Mouse (Mus musculus) hindbrain, postnatal 0 days (tissue): Measurements from ENCODE around the gene Hist2h3b. TPM values are rescaled to one million over a fixed set of nuclear protein-coding genes. Genes with fewer than 3 reads are reported as not detected.
"Not testable (repeated sequence)": the region's sequence is repeated elsewhere in the genome, so short reads cannot be mapped to it uniquely, and the experiment has no call there.

Experiments used
- ATAC-seq: fragments of 200-750 bp; cut with Nextera tagmentation; 2 replicates; pipeline ENCODE4 v1.8.0; 2017; ENCODE audit warnings: mild to moderate bottlenecking, moderate TSS enrichment, moderate library complexity
- DNase-seq: peaks from one replicate; pipeline ENCODE4 v3.0.0-alpha.2; 2015; ENCODE audit warnings: low spot score
- H3K27ac ChIP-seq: fragments of 300-500 bp; sonication (generic); 2 replicates; pipeline ENCODE4 v1.5.1; 2014; ENCODE audit warnings: mild to moderate bottlenecking
- H3K27me3 ChIP-seq: fragments of 300-500 bp; sonication (generic); 2 replicates; pipeline ENCODE4 v1.6.1; 2014; ENCODE audit warnings: low read length, mixed read lengths; ENCODE audit not compliant: insufficient read depth
- H3K36me3 ChIP-seq: fragments of 300-500 bp; sonication (generic); 2 replicates; pipeline ENCODE4 v1.6.1; 2014; ENCODE audit warnings: low read length, mixed read lengths; ENCODE audit not compliant: insufficient read depth
- H3K4me1 ChIP-seq: fragments of 300-500 bp; sonication (generic); 2 replicates; pipeline ENCODE4 v1.6.1; 2014; ENCODE audit warnings: antibody characterized with exemption, low read length, mixed read lengths; ENCODE audit not compliant: insufficient read depth
- H3K4me2 ChIP-seq: fragments of 300-500 bp; sonication (generic); 2 replicates; pipeline ENCODE4 v1.6.1; 2014; ENCODE audit warnings: low read depth, mild to moderate bottlenecking, low read length, moderate library complexity, mixed read lengths
- H3K4me3 ChIP-seq: fragments of 300-500 bp; sonication (generic); 2 replicates; pipeline ENCODE4 v1.5.1; 2014; ENCODE audit warnings: low read length
- H3K9ac ChIP-seq: fragments of 300-500 bp; sonication (generic); replicated peaks from 2 replicates; pipeline ENCODE4 v1.6.1; 2014; ENCODE audit warnings: mild to moderate bottlenecking, low read length, moderate library complexity, mixed read lengths
- H3K9me3 ChIP-seq: fragments of 300-500 bp; sonication (generic); 2 replicates; pipeline ENCODE4 v1.6.1; 2016; ENCODE audit warnings: low read length, mixed read lengths
- CTCF ChIP-seq: IDR thresholded peaks from 2 replicates; pipeline ENCODE4 v1.5.1; 2016; ENCODE audit warnings: antibody characterized with exemption, control low read depth, low read depth
- WGBS: fragments of 180-500 bp; shearing (Covaris S2); extraction: QIAGEN DNeasy Blood & Tissue Kit; methylation state at CpG from one replicate; pipeline ENCODE4 v1.1.7; 2014; 5-methylcytosine and 5-hydroxymethylcytosine counted together
- polyA plus RNA-seq: library from polyadenylated mRNA; unstranded; fragments of >200 nt; fragmentation: Nextera tagmentation; extraction: Ambion mirVana; gene quantifications from 2 replicates; pipeline ENCODE4 v1.2.1, GENCODE M21; 2015
- total RNA-seq: library from RNA; depleted of rRNA; stranded (reverse); fragments of >200 nt; gene quantifications from 2 replicates; pipeline ENCODE4 v1.2.3, GENCODE M21; 2014

Hist2h3b gene
- total and polyA plus RNA-seq, 2 experiments from 2014 or later, result 15.7 to 1,585 TPM

- no peaks in the 10 kb centered on the region for H3K36me3 ChIP-seq
- no peaks in the 10 kb centered on the region for H3K9me3 ChIP-seq
- H3K27me3 ChIP-seq, result no peaks in the 10 kb centered on the region
- H3K4me2 ChIP-seq, result peak overlapping the region; percentile 77
- 68% methylated on average over 7 of the region's 7 CpGs for WGBS
- TF ChIP-seq CTCF, result no peak
- peaks cover 20% of the 10 kb centered on the region for H3K4me1 ChIP-seq
- ATAC-seq, result no peak
- H3K4me3 ChIP-seq, result 0 out of 2 replicates have a peak overlapping the region, but pooled peaks have one; percentile 50
- DNase-seq, result no peak
- peak overlapping the region; percentile 97 for H3K27ac ChIP-seq
- H3K9ac ChIP-seq, result peak overlapping the region; percentile 51
Observed at GRCm38 (mm10) chr3:96264404-96264949, 4.0 kb upstream of the Hist2h3b start.

GRCm38 (mm10) chr3:96266132-96266710 lies 2.2 kb upstream of the Hist2h3b start:
- DNase-seq (no peak), ATAC-seq (no peak)
- no peak overlapping the region for H3K4me3 ChIP-seq
- 88% methylated on average over 8 of the region's 8 CpGs for WGBS
- no peaks in the 10 kb centered on the region for H3K9me3 ChIP-seq
- H3K36me3 ChIP-seq, result no peaks in the 10 kb centered on the region
- no peak overlapping the region for H3K4me2 ChIP-seq
- no peak overlapping the region for H3K27ac ChIP-seq
- no peak for TF ChIP-seq CTCF
- no peak overlapping the region for H3K9ac ChIP-seq
- H3K4me1 ChIP-seq, result peaks cover 20% of the 10 kb centered on the region
- no peaks in the 10 kb centered on the region for H3K27me3 ChIP-seq

- no peaks in the 10 kb centered on the region for H3K27me3 ChIP-seq
- TF ChIP-seq CTCF, result no peak
- DNase-seq (no peak), ATAC-seq (no peak)
- H3K27ac ChIP-seq, result peak overlapping the region; percentile 87; the same call in 1 of the 2 replicates
- peaks cover 13% of the 10 kb centered on the region for H3K4me1 ChIP-seq
- no peak overlapping the region for H3K4me3 ChIP-seq
- 83% methylated on average over 4 of the region's 4 CpGs for WGBS
- no peaks in the 10 kb centered on the region for H3K36me3 ChIP-seq
- no peaks in the 10 kb centered on the region for H3K9me3 ChIP-seq
- H3K9ac ChIP-seq, result no peak overlapping the region; the same call in 1 of the 2 replicates
- H3K4me2 ChIP-seq, result no peak overlapping the region
Observed at GRCm38 (mm10) chr3:96267541-96267940, 913 bp upstream of the Hist2h3b start.

- not testable (repeated sequence) for H3K36me3 ChIP-seq, DNase-seq
- peak; percentile 34 for ATAC-seq
Observed at GRCm38 (mm10) chr3:96268776-96269378, 423 bp downstream of the Hist2h3b start.

GRCm38 (mm10) chr3:96269511-96270474 lies 1.3 kb downstream of the Hist2h3b start, which contains the start of gene Hist2h2bb:
Gene Hist2h2bb (plus strand): TSS chr3:96269752.
- H3K27ac ChIP-seq, result peak within 1 kb of the TSS; percentile 89
- no peak for TF ChIP-seq CTCF
- peak within 1 kb of the TSS; percentile 58 for H3K9ac ChIP-seq
- H3K4me2 ChIP-seq, result peak within 1 kb of the TSS; percentile 70
- under 1% methylated on average over 45 of the region's 45 CpGs for WGBS
- ATAC-seq, result peak; percentile 98
- no peaks in the 10 kb centered on the region for H3K36me3 ChIP-seq
- no peaks in the 10 kb centered on the region for H3K27me3 ChIP-seq
- H3K9me3 ChIP-seq, result no peaks in the 10 kb centered on the region
- H3K4me3 ChIP-seq, result peak within 1 kb of the TSS; percentile 45
- peak; percentile 98 for DNase-seq
- peaks cover 4% of the 10 kb centered on the region; the same call in 1 of the 2 replicates for H3K4me1 ChIP-seq

More at GRCm38 (mm10) chr3:96268776-96269378, 423 bp downstream of the Hist2h3b start:
- peak overlapping the region; percentile 45 for H3K4me3 ChIP-seq
- 0% methylated on average over 9 of the region's 44 CpGs for WGBS
- not testable (repeated sequence) for H3K9me3 ChIP-seq, H3K27me3 ChIP-seq
- peak overlapping the region; percentile 70 for H3K4me2 ChIP-seq
- H3K27ac ChIP-seq, result peak overlapping the region; percentile 89
- H3K4me1 ChIP-seq, result peaks cover 10% of the 10 kb centered on the region
- H3K9ac ChIP-seq, result peak overlapping the region; percentile 58

- ATAC-seq, result no peak
- WGBS, result 90% methylated on average over 17 of the region's 17 CpGs
- no peak for TF ChIP-seq CTCF
Observed at GRCm38 (mm10) chr3:96273591-96274465, 5.4 kb downstream of the Hist2h3b start.

More at GRCm38 (mm10) chr3:96273591-96274465, 5.4 kb downstream of the Hist2h3b start:
- DNase-seq, result no peak
- Histone ChIP-seq H3K4me1 (peaks cover 4% of the 10 kb centered on the region; the same call in 1 of the 2 replicates), H3K4me3 (no peak overlapping the region), H3K4me2 (no peak overlapping the region), H3K36me3 (no peaks in the 10 kb centered on the region), H3K9ac (no peak overlapping the region), H3K9me3 (no peaks in the 10 kb centered on the region), H3K27ac (no peak overlapping the region), H3K27me3 (no peaks in the 10 kb centered on the region)
